Mouse (Mus musculus): Measurements from ENCODE around the gene Ip6k1.

Ip6k1 gene

DNA sequence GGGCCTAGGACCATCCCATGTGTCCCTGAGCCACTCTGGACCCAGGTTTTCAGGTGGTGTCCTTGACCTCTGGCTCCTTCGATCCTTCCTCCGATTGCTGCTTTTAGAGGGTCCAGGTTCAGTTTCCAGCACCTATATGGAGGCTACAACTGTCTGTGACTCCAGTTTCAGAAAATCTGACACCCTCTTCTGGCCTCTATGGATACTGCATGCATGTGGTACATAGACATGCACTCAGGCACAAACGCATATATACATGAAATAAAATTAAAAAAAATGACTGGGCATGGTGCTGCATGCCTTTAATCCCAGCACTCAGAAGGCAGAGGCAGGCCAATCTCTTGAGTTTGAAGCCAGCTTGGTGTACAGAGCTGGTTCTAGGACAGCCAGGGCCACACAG lies 25.6 kb downstream of the Ip6k1 start:
- no peak for DNase-seq (ENCODE audit: low spot score in 2 of 2)

DNA sequence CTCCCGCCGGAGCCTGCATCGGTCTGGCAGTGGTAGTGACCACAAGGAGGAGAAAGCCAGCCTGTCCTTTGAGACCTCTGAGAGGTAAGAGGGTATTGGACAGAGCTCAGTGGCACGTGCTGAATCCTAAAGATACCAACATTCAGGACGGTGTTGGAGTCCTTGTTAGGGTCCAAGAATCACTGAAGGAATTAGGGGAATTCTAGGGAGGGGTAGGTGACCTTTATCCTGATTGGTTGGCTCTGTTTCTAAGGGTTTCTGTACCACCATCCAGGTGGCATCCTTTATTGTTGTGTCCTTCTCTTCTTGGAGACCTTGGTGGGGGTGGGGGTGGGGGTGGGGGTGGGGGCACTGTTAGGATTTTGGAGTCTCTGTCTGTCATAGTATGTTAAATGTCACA lies 29.8 kb downstream of the Ip6k1 start:
- no peak for DNase-seq (ENCODE audit: low spot score in 2 of 2)

- peak; percentile 51 to 59 for DNase-seq (ENCODE audit: low spot score in 2 of 2)
These were observed 33.2 kb downstream of the Ip6k1 start for GRCm38 (mm10) chr9:108035331-108036156.

- no peak for DNase-seq (ENCODE audit: low spot score in 2 of 2)
These were observed 42.6 kb downstream of the Ip6k1 start for GRCm38 (mm10) chr9:108044751-108045492.

DNA sequence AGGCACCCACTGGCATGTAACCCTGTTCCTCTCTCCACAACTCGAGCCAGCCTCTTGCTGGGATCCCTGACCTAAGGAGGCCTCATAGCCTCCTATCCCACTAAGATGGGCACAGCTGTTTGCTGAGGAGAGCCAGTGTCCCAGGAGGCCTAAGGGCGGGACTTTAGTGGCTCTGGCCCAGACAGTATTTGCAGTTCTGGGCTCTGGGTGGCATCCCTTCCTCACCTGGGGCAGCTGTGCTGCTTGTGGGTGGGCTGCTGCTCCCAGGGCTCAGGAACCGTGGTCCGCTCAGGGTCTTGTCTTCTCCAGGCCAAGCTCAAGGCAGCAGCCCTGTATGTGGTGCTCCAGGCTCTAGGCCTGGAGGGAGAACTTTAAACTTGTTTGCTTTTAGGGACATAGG lies 44.3 kb downstream of the Ip6k1 start:
- no peak for DNase-seq (ENCODE audit: low spot score in 2 of 2)

- no peak for DNase-seq (ENCODE audit: low spot score in 2 of 2)
These were observed 45.6 kb downstream of the Ip6k1 start for GRCm38 (mm10) chr9:108047601-108048565.

- DNase-seq (ENCODE audit: low spot score in 2 of 2): peak in 1 of 2 experiments; percentile 22
These were observed 46.3 kb downstream of the Ip6k1 start for GRCm38 (mm10) chr9:108048566-108048955.

- DNase-seq (ENCODE audit: low spot score in 2 of 2): peak; percentile 95 to 97
These were observed 46.7 kb downstream of the Ip6k1 start, which contains the start of gene Gmppb for GRCm38 (mm10) chr9:108049016-108049455. Gmppb (plus strand) TSS chr9:108049242.

- no peak for DNase-seq (ENCODE audit: low spot score in 2 of 2)
These were observed 47.4 kb downstream of the Ip6k1 start for GRCm38 (mm10) chr9:108049561-108050251.

DNA sequence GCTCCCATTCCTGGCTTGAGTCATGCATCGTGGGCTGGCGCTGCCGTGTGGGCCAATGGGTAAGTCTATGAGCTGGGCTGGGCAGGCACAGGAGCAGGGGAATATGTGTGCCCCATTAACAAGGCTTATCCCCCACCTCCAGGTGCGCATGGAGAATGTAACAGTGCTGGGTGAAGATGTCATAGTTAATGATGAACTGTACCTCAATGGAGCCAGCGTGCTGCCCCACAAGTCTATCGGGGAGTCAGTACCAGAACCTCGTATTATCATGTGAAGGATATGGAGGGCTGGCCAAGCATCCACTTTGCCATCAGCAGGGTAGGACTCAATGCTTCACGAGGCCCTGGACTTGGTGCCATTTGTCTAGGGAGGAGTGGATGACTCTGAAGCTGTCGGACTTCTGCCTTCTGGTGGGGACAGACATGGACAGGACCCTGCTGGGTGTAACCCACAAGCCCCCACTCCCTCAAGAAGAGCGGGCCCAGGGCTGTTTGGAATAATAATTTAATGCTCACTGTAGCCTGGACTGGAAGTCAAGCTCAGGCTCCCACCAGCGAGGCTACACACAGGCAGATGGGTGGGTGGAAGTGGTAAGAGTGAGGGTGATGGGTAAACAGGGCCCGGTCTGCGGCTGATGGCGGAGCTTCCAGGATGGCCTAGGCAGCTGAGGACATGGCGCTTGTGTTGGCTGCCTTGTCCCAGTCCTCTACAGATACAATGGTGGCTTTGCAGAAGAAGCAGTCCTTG lies 49.1 kb downstream of the Ip6k1 start:
- DNase-seq (ENCODE audit: low spot score in 2 of 2): no peak

- no peak for DNase-seq (ENCODE audit: low spot score in 2 of 2)
These were observed 49.6 kb downstream of the Ip6k1 start for GRCm38 (mm10) chr9:108051931-108052220.

DNA sequence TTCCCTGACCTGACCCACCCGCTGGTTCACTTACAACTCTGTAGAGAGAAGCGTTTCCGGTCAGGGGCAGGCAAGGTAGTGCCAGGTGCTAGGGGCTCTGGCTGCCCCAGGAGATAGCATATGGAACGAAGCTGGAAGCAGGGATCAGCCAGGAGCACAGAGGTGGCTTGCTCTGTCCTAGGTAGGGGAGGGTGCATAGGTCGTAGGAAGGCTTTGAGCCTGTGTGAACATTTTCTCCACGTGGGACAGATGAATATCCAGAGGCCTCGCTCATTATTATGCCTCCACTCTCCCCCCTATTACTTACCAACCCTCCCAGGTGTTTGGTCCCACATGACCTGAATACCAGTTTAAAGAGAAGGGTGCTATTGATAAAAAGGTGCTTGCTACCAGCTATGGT lies 50.1 kb downstream of the Ip6k1 start:
- no peak for DNase-seq (ENCODE audit: low spot score in 2 of 2)

GRCm38 (mm10) chr9:108052885-108053664 lies 50.8 kb downstream of the Ip6k1 start, which contains the start of gene Amigo3:
Amigo3 (plus strand) TSS chr9:108053159.
- peak; percentile 92 to 97 for DNase-seq (ENCODE audit: low spot score in 2 of 2)

DNA sequence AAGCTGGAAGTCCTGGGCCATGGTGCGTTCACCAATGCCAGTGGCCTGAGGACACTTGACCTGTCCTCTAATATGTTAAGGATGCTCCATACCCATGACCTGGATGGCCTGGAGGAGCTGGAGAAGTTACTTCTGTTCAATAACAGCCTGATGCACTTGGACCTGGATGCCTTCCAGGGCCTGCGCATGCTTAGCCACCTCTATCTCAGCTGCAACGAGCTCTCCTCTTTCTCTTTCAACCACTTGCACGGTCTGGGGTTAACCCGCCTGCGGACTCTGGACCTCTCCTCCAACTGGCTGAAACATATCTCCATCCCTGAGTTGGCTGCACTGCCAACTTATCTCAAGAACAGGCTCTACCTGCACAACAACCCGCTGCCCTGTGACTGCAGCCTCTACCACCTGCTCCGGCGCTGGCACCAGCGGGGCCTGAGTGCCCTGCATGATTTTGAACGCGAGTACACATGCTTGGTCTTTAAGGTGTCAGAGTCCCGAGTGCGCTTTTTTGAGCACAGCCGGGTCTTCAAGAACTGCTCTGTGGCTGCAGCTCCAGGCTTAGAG lies 51.4 kb downstream of the Ip6k1 start:
- no peak for DNase-seq (ENCODE audit: low spot score in 2 of 2)

GRCm38 (mm10) chr9:108054331-108055040 lies 52.2 kb downstream of the Ip6k1 start:
- no peak for DNase-seq (ENCODE audit: low spot score in 2 of 2)

- DNase-seq (ENCODE audit: low spot score in 2 of 2): no peak
These were observed 52.8 kb downstream of the Ip6k1 start for GRCm38 (mm10) chr9:108055061-108055460.

- no peak for DNase-seq (ENCODE audit: low spot score in 2 of 2)
These were observed 53.4 kb downstream of the Ip6k1 start for GRCm38 (mm10) chr9:108055661-108056237.
